Mouse (Mus musculus): ENCODE results near the gene Rapgef4. TPM values are rescaled to one million over a fixed set of nuclear protein-coding genes. Genes with fewer than 3 reads are reported as not detected.

The Rapgef4 gene
- polyA plus RNA-seq, 1 experiment from 2014 or later, result 3.0 TPM

DNA sequence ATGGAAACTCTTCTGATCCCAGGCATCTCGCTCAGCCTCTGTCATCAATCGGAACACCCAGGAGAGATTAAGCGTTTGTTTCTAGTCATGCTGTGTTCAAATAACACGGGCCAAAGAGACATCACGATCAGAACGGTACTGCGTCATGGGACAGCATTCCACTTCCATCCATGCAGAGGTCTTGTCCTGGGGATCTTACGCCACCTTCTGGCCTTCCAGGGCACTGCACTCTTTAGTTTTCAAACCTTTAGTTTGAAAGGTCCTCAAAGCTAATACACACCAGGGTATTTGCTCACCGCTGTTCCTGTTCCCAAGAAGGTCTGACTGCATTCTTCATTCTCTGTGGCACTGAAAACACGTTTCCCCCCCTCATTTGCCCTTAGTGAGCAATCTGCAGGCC lies 61.1 kb downstream of the Rapgef4 start:
- H3K9me3 ChIP-seq (ENCODE audit: control insufficient read depth, low read length), result no peaks in the 10 kb centered on the region
- ATAC-seq (ENCODE audit: insufficient number of reproducible peaks, insufficient read depth, low FRiP score, low read depth), result no peak
- H3K4me3 ChIP-seq (ENCODE audit: control insufficient read depth in 1 of 2, insufficient read depth in 1 of 2, low read depth in 1 of 2, low read length in 2 of 2), result no peak overlapping the region
- no peak overlapping the region for H3K9ac ChIP-seq (ENCODE audit: low read length)
- peaks cover 0 to 2% of the 10 kb centered on the region in 2 experiments; a peak in 1 of 4 replicates for H3K4me1 ChIP-seq (ENCODE audit: control insufficient read depth in 2 of 2, insufficient read depth in 2 of 2, low read length in 2 of 2)
- H3K4me2 ChIP-seq (ENCODE audit: low read length), result no peak overlapping the region
- H3K27me3 ChIP-seq (ENCODE audit: control insufficient read depth, insufficient read depth, low read length), result no peaks in the 10 kb centered on the region
- no peaks in the 10 kb centered on the region for H3K36me3 ChIP-seq (ENCODE audit: control insufficient read depth, insufficient read depth, low read length)
- H3K27ac ChIP-seq (replicated peaks in 1 of 2; ENCODE audit: control insufficient read depth in 1 of 2, insufficient read depth in 1 of 2, low read depth in 2 of 2, low read length in 2 of 2), result no peak overlapping the region
- 90% methylated on average over 10 of the region's 10 CpGs for WGBS

GRCm38 (mm10) chr2:72044191-72044590 lies 63.2 kb downstream of the Rapgef4 start:
- Histone ChIP-seq H3K36me3 (ENCODE audit: control insufficient read depth, insufficient read depth, low read length) (no peaks in the 10 kb centered on the region), H3K27me3 (ENCODE audit: control insufficient read depth, insufficient read depth, low read length) (no peaks in the 10 kb centered on the region), H3K4me1 (ENCODE audit: control insufficient read depth in 2 of 2, insufficient read depth in 2 of 2, low read length in 2 of 2) (peaks cover 0 to 2% of the 10 kb centered on the region in 2 experiments; a peak in 1 of 4 replicates), H3K4me2 (ENCODE audit: low read length) (no peak overlapping the region), H3K4me3 (ENCODE audit: control insufficient read depth in 1 of 2, insufficient read depth in 1 of 2, low read depth in 1 of 2, low read length in 2 of 2) (no peak overlapping the region), H3K9ac (ENCODE audit: low read length) (no peak overlapping the region), H3K27ac (replicated peaks in 1 of 2; ENCODE audit: control insufficient read depth in 1 of 2, insufficient read depth in 1 of 2, low read depth in 2 of 2, low read length in 2 of 2) (no peak overlapping the region), H3K9me3 (ENCODE audit: control insufficient read depth, low read length) (no peaks in the 10 kb centered on the region)
- 44% methylated on average over 6 of the region's 6 CpGs for WGBS
- no peak for ATAC-seq (ENCODE audit: insufficient number of reproducible peaks, insufficient read depth, low FRiP score, low read depth)

- Histone ChIP-seq H3K27me3 (ENCODE audit: control insufficient read depth, insufficient read depth, low read length) (no peaks in the 10 kb centered on the region), H3K4me3 (ENCODE audit: control insufficient read depth in 1 of 2, insufficient read depth in 1 of 2, low read depth in 1 of 2, low read length in 2 of 2) (no peak overlapping the region), H3K4me2 (ENCODE audit: low read length) (no peak overlapping the region), H3K9me3 (ENCODE audit: control insufficient read depth, low read length) (no peaks in the 10 kb centered on the region), H3K4me1 (ENCODE audit: control insufficient read depth in 2 of 2, insufficient read depth in 2 of 2, low read length in 2 of 2) (peaks cover 0 to 2% of the 10 kb centered on the region in 2 experiments; a peak in 1 of 4 replicates), H3K36me3 (ENCODE audit: control insufficient read depth, insufficient read depth, low read length) (no peaks in the 10 kb centered on the region), H3K27ac (replicated peaks in 1 of 2; ENCODE audit: control insufficient read depth in 1 of 2, insufficient read depth in 1 of 2, low read depth in 2 of 2, low read length in 2 of 2) (no peak overlapping the region), H3K9ac (ENCODE audit: low read length) (no peak overlapping the region)
- no peak for ATAC-seq (ENCODE audit: insufficient number of reproducible peaks, insufficient read depth, low FRiP score, low read depth)
- WGBS, result 87% methylated on average over 8 of the region's 8 CpGs
These were observed 64.0 kb downstream of the Rapgef4 start for GRCm38 (mm10) chr2:72045024-72045423.

DNA sequence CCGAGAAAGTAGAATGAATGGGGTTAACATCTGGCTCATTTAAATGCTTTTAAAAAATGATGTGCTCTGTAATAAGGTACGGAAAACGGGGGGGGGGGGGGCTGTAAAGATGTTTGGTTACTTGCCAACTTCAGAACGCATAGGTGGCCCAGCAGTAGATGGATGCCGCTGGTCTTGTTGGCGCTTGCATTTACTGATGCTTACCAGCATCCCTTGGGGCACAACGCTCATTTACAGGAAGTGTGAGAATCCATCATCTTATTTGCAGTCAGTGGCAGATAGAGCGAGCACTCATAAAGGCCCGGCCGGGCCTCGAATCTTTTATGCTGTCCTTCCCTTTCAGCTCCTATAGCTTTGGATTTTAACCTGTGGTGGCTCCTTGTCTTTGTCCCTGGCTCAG lies 64.6 kb downstream of the Rapgef4 start:
- no peak overlapping the region for H3K4me2 ChIP-seq (ENCODE audit: low read length)
- H3K36me3 ChIP-seq (ENCODE audit: control insufficient read depth, insufficient read depth, low read length), result no peaks in the 10 kb centered on the region
- H3K27ac ChIP-seq (replicated peaks in 1 of 2; ENCODE audit: control insufficient read depth in 1 of 2, insufficient read depth in 1 of 2, low read depth in 2 of 2, low read length in 2 of 2), result no peak overlapping the region
- no peaks in the 10 kb centered on the region for H3K27me3 ChIP-seq (ENCODE audit: control insufficient read depth, insufficient read depth, low read length)
- H3K9ac ChIP-seq (ENCODE audit: low read length), result no peak overlapping the region
- H3K9me3 ChIP-seq (ENCODE audit: control insufficient read depth, low read length), result no peaks in the 10 kb centered on the region
- WGBS, result 87% methylated on average over 11 of the region's 11 CpGs
- no peak for ATAC-seq (ENCODE audit: insufficient number of reproducible peaks, insufficient read depth, low FRiP score, low read depth)
- H3K4me3 ChIP-seq (ENCODE audit: control insufficient read depth in 1 of 2, insufficient read depth in 1 of 2, low read depth in 1 of 2, low read length in 2 of 2), result no peak overlapping the region
- peaks cover 0 to 2% of the 10 kb centered on the region in 2 experiments; a peak in 1 of 4 replicates for H3K4me1 ChIP-seq (ENCODE audit: control insufficient read depth in 2 of 2, insufficient read depth in 2 of 2, low read length in 2 of 2)

DNA sequence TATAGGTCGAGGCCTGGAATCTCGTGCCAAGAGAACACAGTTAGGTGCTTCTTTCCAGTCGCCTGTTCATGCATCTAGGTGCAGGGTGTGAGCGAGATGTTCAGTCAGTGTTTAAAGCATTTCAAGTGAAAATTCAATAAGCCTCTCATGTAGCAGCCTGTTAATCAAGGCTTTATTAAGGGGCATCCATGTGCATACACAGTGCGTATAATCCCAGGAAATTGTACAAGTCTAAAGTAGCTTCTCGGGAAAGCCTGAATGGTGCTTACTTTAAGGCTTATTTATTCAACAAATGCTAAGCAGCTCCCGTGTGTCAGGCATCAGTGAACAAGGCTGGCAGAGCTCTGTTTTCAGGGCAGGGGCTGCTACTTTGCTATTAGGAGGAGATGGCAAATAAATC lies 69.4 kb downstream of the Rapgef4 start:
- no peak for ATAC-seq (ENCODE audit: insufficient number of reproducible peaks, insufficient read depth, low FRiP score, low read depth)
- WGBS, result 66% methylated on average over 7 of the region's 7 CpGs
- Histone ChIP-seq H3K36me3 (ENCODE audit: control insufficient read depth, insufficient read depth, low read length) (no peaks in the 10 kb centered on the region), H3K27me3 (ENCODE audit: control insufficient read depth, insufficient read depth, low read length) (no peaks in the 10 kb centered on the region), H3K9me3 (ENCODE audit: control insufficient read depth, low read length) (no peaks in the 10 kb centered on the region), H3K4me3 (ENCODE audit: control insufficient read depth in 1 of 2, insufficient read depth in 1 of 2, low read depth in 1 of 2, low read length in 2 of 2) (no peak overlapping the region), H3K4me1 (ENCODE audit: control insufficient read depth in 2 of 2, insufficient read depth in 2 of 2, low read length in 2 of 2) (peaks cover 8 to 17% of the 10 kb centered on the region in 2 experiments), H3K4me2 (ENCODE audit: low read length) (no peak overlapping the region), H3K27ac (replicated peaks in 1 of 2; ENCODE audit: control insufficient read depth in 1 of 2, insufficient read depth in 1 of 2, low read depth in 2 of 2, low read length in 2 of 2) (no peak overlapping the region), H3K9ac (ENCODE audit: low read length) (no peak overlapping the region)

GRCm38 (mm10) chr2:72054280-72054679 lies 73.2 kb downstream of the Rapgef4 start:
- WGBS, result 23% methylated on average over 5 of the region's 5 CpGs
- Histone ChIP-seq H3K9ac (ENCODE audit: low read length) (peak overlapping the region; percentile 69), H3K4me3 (ENCODE audit: control insufficient read depth in 1 of 2, insufficient read depth in 1 of 2, low read depth in 1 of 2, low read length in 2 of 2) (peak overlapping the region; percentile 39), H3K27ac (replicated peaks in 1 of 2; ENCODE audit: control insufficient read depth in 1 of 2, insufficient read depth in 1 of 2, low read depth in 2 of 2, low read length in 2 of 2) (peak overlapping the region; percentile 54 to 70), H3K4me1 (ENCODE audit: control insufficient read depth in 2 of 2, insufficient read depth in 2 of 2, low read length in 2 of 2) (peaks cover 14 to 30% of the 10 kb centered on the region in 2 experiments), H3K4me2 (ENCODE audit: low read length) (peak overlapping the region; percentile 63), H3K36me3 (ENCODE audit: control insufficient read depth, insufficient read depth, low read length) (no peaks in the 10 kb centered on the region), H3K9me3 (ENCODE audit: control insufficient read depth, low read length) (no peaks in the 10 kb centered on the region), H3K27me3 (ENCODE audit: control insufficient read depth, insufficient read depth, low read length) (no peaks in the 10 kb centered on the region)
- 0 out of 2 replicates have a peak, but pooled peaks have one; percentile 26 for ATAC-seq (ENCODE audit: insufficient number of reproducible peaks, insufficient read depth, low FRiP score, low read depth)

DNA sequence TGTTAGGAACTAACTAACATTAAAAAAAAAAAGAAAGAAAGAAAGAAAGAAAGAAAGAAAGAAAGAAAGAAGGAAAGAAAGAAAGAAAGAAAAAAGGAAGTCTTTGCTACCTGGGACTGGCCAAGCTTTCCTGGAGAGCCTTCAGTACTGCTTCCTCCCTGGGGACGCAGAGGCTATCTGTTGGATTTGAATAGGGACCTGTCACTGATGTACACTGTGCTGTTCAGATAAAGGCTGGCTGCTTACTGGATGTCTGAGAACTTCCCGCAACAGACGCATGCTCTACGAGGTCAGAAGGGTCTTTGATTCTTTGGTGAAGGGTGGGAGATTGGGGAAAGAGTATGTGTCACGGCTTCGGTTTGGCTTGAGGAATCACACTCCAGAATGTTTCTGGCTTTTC lies 73.7 kb downstream of the Rapgef4 start:
- no peaks in the 10 kb centered on the region for H3K36me3 ChIP-seq (ENCODE audit: control insufficient read depth, insufficient read depth, low read length)
- ATAC-seq (ENCODE audit: insufficient number of reproducible peaks, insufficient read depth, low FRiP score, low read depth), result no peak
- H3K27ac ChIP-seq (replicated peaks in 1 of 2; ENCODE audit: control insufficient read depth in 1 of 2, insufficient read depth in 1 of 2, low read depth in 2 of 2, low read length in 2 of 2), result peak overlapping the region; percentile 8 to 70; a peak in 3 of 4 replicates
- 15% methylated on average over 6 of the region's 6 CpGs for WGBS
- H3K4me2 ChIP-seq (ENCODE audit: low read length), result peak overlapping the region; percentile 63
- no peaks in the 10 kb centered on the region for H3K27me3 ChIP-seq (ENCODE audit: control insufficient read depth, insufficient read depth, low read length)
- peaks cover 14 to 30% of the 10 kb centered on the region in 2 experiments for H3K4me1 ChIP-seq (ENCODE audit: control insufficient read depth in 2 of 2, insufficient read depth in 2 of 2, low read length in 2 of 2)
- peak overlapping the region; percentile 17 to 39; a peak in 3 of 4 replicates for H3K4me3 ChIP-seq (ENCODE audit: control insufficient read depth in 1 of 2, insufficient read depth in 1 of 2, low read depth in 1 of 2, low read length in 2 of 2)
- no peaks in the 10 kb centered on the region for H3K9me3 ChIP-seq (ENCODE audit: control insufficient read depth, low read length)
- peak overlapping the region; percentile 69; the same call in 1 of the 2 replicates for H3K9ac ChIP-seq (ENCODE audit: low read length)

- Histone ChIP-seq H3K4me2 (ENCODE audit: low read length) (peak overlapping the region; percentile 63), H3K9ac (ENCODE audit: low read length) (no peak overlapping the region), H3K4me1 (ENCODE audit: control insufficient read depth in 2 of 2, insufficient read depth in 2 of 2, low read length in 2 of 2) (peaks cover 14 to 30% of the 10 kb centered on the region in 2 experiments), H3K36me3 (ENCODE audit: control insufficient read depth, insufficient read depth, low read length) (no peaks in the 10 kb centered on the region), H3K27me3 (ENCODE audit: control insufficient read depth, insufficient read depth, low read length) (no peaks in the 10 kb centered on the region), H3K4me3 (ENCODE audit: control insufficient read depth in 1 of 2, insufficient read depth in 1 of 2, low read depth in 1 of 2, low read length in 2 of 2) (peak overlapping the region in 1 of 2 experiments; percentile 2; a peak in 1 of 4 replicates), H3K27ac (replicated peaks in 1 of 2; ENCODE audit: control insufficient read depth in 1 of 2, insufficient read depth in 1 of 2, low read depth in 2 of 2, low read length in 2 of 2) (no peak overlapping the region; a peak in 2 of 4 replicates), H3K9me3 (ENCODE audit: control insufficient read depth, low read length) (no peaks in the 10 kb centered on the region)
- ATAC-seq (ENCODE audit: insufficient number of reproducible peaks, insufficient read depth, low FRiP score, low read depth), result no peak
- 72% methylated on average over 5 of the region's 5 CpGs for WGBS
These were observed 74.4 kb downstream of the Rapgef4 start for GRCm38 (mm10) chr2:72055476-72055875.
